Mouse (Mus musculus) hindbrain, embryonic 11.5 days (tissue): ENCODE results near the gene Papolb. TPM values are rescaled to one million over a fixed set of nuclear protein-coding genes. Genes with fewer than 3 reads are reported as not detected.
A peak's percentile ranks its signal among the peaks of the same experiment; 100 is the strongest.

Experiments used
- ATAC-seq: fragments of 200-750 bp; cut with Nextera tagmentation; 2 replicates; pipeline ENCODE4 v1.8.0; 2017; ENCODE audit warnings: mild to moderate bottlenecking, moderate TSS enrichment, moderate library complexity; ENCODE audit not compliant: low FRiP score
- DNase-seq: peaks from one replicate; pipeline ENCODE4 v3.0.0-alpha.2; 2015; ENCODE audit warnings: low spot score
- H3K27ac ChIP-seq: fragments of 300-500 bp; sonication (generic); 2 replicates; pipeline ENCODE4 v1.5.1; 2014; ENCODE audit warnings: mild to moderate bottlenecking, low read depth, low read length
- H3K27me3 ChIP-seq: fragments of 300-500 bp; sonication (generic); 2 replicates; pipeline ENCODE4 v1.6.1; 2014; ENCODE audit warnings: mild to moderate bottlenecking, low read length, moderate library complexity, mixed read lengths; ENCODE audit not compliant: control insufficient read depth, insufficient read depth
- H3K36me3 ChIP-seq: fragments of 300-500 bp; sonication (generic); 2 replicates; pipeline ENCODE4 v1.6.1; 2014; ENCODE audit warnings: mild to moderate bottlenecking, low read length, moderate library complexity, mixed read lengths; ENCODE audit not compliant: control insufficient read depth, insufficient read depth
- H3K4me1 ChIP-seq: fragments of 300-500 bp; sonication (generic); replicated peaks from 2 replicates; pipeline ENCODE4 v1.6.1; 2014; ENCODE audit warnings: low read length, mixed read lengths; ENCODE audit not compliant: control insufficient read depth, insufficient read depth
- H3K4me2 ChIP-seq: fragments of 300-500 bp; sonication (generic); replicated peaks from 2 replicates; pipeline ENCODE4 v1.6.1; 2014; ENCODE audit warnings: mild to moderate bottlenecking, low read depth, low read length
- H3K4me3 ChIP-seq: fragments of 300-500 bp; sonication (generic); 2 replicates; pipeline ENCODE4 v1.5.1; 2014; ENCODE audit warnings: low read depth, low read length
- H3K9ac ChIP-seq: fragments of 300-500 bp; sonication (generic); 2 replicates; pipeline ENCODE4 v1.6.1; 2014; ENCODE audit warnings: low read depth, low read length
- H3K9me3 ChIP-seq: fragments of 300-500 bp; sonication (generic); 2 replicates; pipeline ENCODE4 v1.6.1; 2016; ENCODE audit warnings: low read length; ENCODE audit not compliant: control insufficient read depth
- WGBS: fragments of 180-500 bp; shearing (Covaris S2); extraction: QIAGEN DNeasy Blood & Tissue Kit; methylation state at CpG from one replicate; pipeline ENCODE4 v1.1.7; 2014; 5-methylcytosine and 5-hydroxymethylcytosine counted together
- polyA plus RNA-seq: library from polyadenylated mRNA; unstranded; fragments of >200 nt; fragmentation: Nextera tagmentation; extraction: Ambion mirVana; gene quantifications from 2 replicates; pipeline ENCODE4 v1.2.1, GENCODE M21; 2014

Papolb gene
- 0.12 and 0.32 TPM in 2 replicates for polyA plus RNA-seq

GRCm38 (mm10) chr5:142529915-142530314 is at the start of gene Papolb:
TSS of gene Papolb (minus strand) at chr5:142530076.
- no peaks in the 10 kb centered on the region; the same call in 1 of the 2 replicates for H3K27me3 ChIP-seq
- no peaks in the 10 kb centered on the region for H3K9me3 ChIP-seq
- H3K4me3 ChIP-seq: no peak within 1 kb of the TSS
- no peak within 1 kb of the TSS for H3K9ac ChIP-seq
- ATAC-seq (no peak), DNase-seq (peak; percentile 24)
- no peak within 1 kb of the TSS for H3K27ac ChIP-seq
- WGBS: 37% methylated on average over 41 of the region's 41 CpGs
- no peaks in the 10 kb centered on the region for H3K36me3 ChIP-seq
- H3K4me2 ChIP-seq: peak within 1 kb of the TSS; percentile 1; the same call in 1 of the 2 replicates
- no peaks in the 10 kb centered on the region for H3K4me1 ChIP-seq

- Histone ChIP-seq H3K27me3 (0 out of 2 replicates have a peak, but pooled peaks cover 3% of the 10 kb centered on the region), H3K4me2 (no peak overlapping the region), H3K9ac (no peak overlapping the region), H3K4me3 (no peak overlapping the region), H3K4me1 (no peaks in the 10 kb centered on the region), H3K27ac (no peak overlapping the region), H3K9me3 (no peaks in the 10 kb centered on the region), H3K36me3 (no peaks in the 10 kb centered on the region)
- WGBS: 88% methylated on average over 10 of the region's 10 CpGs
- ATAC-seq: no peak
- no peak for DNase-seq
Observed at GRCm38 (mm10) chr5:142578192-142578591, 48.3 kb upstream of the Papolb start.

- Histone ChIP-seq H3K27me3 (0 out of 2 replicates have a peak, but pooled peaks cover 3% of the 10 kb centered on the region), H3K36me3 (no peaks in the 10 kb centered on the region), H3K4me3 (no peak overlapping the region), H3K4me2 (no peak overlapping the region), H3K4me1 (no peaks in the 10 kb centered on the region), H3K27ac (no peak overlapping the region), H3K9me3 (no peaks in the 10 kb centered on the region), H3K9ac (no peak overlapping the region)
- 91% methylated on average over 7 of the region's 7 CpGs for WGBS
- ATAC-seq (no peak), DNase-seq (no peak)
Observed at GRCm38 (mm10) chr5:142576832-142577231, 47.0 kb upstream of the Papolb start.

GRCm38 (mm10) chr5:142574323-142575057 is 44.6 kb upstream of the Papolb start:
- no peaks in the 10 kb centered on the region for H3K27me3 ChIP-seq
- no peaks in the 10 kb centered on the region for H3K9me3 ChIP-seq
- H3K4me2 ChIP-seq: no peak overlapping the region
- DNase-seq (no peak), ATAC-seq (no peak)
- no peaks in the 10 kb centered on the region for H3K36me3 ChIP-seq
- no peak overlapping the region for H3K9ac ChIP-seq
- WGBS: 85% methylated on average over 8 of the region's 8 CpGs
- no peaks in the 10 kb centered on the region for H3K4me1 ChIP-seq
- no peak overlapping the region for H3K27ac ChIP-seq
- H3K4me3 ChIP-seq: no peak overlapping the region

- Histone ChIP-seq H3K4me2 (no peak overlapping the region), H3K9me3 (no peaks in the 10 kb centered on the region), H3K4me3 (no peak overlapping the region), H3K9ac (no peak overlapping the region), H3K4me1 (no peaks in the 10 kb centered on the region), H3K36me3 (no peaks in the 10 kb centered on the region), H3K27me3 (no peaks in the 10 kb centered on the region), H3K27ac (no peak overlapping the region)
- 90% methylated on average over 1 of the region's 1 CpGs for WGBS
- no peak for ATAC-seq
- DNase-seq: no peak
Observed at GRCm38 (mm10) chr5:142564606-142565005, 34.7 kb upstream of the Papolb start.

- no peaks in the 10 kb centered on the region for H3K27me3 ChIP-seq
- DNase-seq (no peak), ATAC-seq (no peak)
- H3K4me3 ChIP-seq: no peak overlapping the region
- WGBS: 57% methylated on average over 7 of the region's 7 CpGs
- H3K9me3 ChIP-seq: no peaks in the 10 kb centered on the region
- no peaks in the 10 kb centered on the region for H3K4me1 ChIP-seq
- H3K4me2 ChIP-seq: no peak overlapping the region
- no peaks in the 10 kb centered on the region for H3K36me3 ChIP-seq
- no peak overlapping the region for H3K9ac ChIP-seq
- no peak overlapping the region for H3K27ac ChIP-seq
Observed at GRCm38 (mm10) chr5:142560261-142560660, 30.4 kb upstream of the Papolb start.

- no peak overlapping the region for H3K4me3 ChIP-seq
- no peaks in the 10 kb centered on the region for H3K9me3 ChIP-seq
- peak; percentile 84 for DNase-seq
- H3K9ac ChIP-seq: no peak overlapping the region
- WGBS: 30% methylated on average over 13 of the region's 21 CpGs
- peak; percentile 57; the same call in 1 of the 2 replicates for ATAC-seq
- no peak overlapping the region for H3K4me2 ChIP-seq
- H3K4me1 ChIP-seq: no peaks in the 10 kb centered on the region
- no peak overlapping the region for H3K27ac ChIP-seq
- H3K36me3 ChIP-seq: no peaks in the 10 kb centered on the region
- H3K27me3 ChIP-seq: no peaks in the 10 kb centered on the region
Observed at GRCm38 (mm10) chr5:142557397-142558067, 27.7 kb upstream of the Papolb start.

- no peak for ATAC-seq
- no peak overlapping the region for H3K9ac ChIP-seq
Observed at GRCm38 (mm10) chr5:142556721-142557120, 26.8 kb upstream of the Papolb start.

GRCm38 (mm10) chr5:142555866-142556265 is 26.0 kb upstream of the Papolb start:
- H3K9me3 ChIP-seq: no peaks in the 10 kb centered on the region
- H3K4me2 ChIP-seq: no peak overlapping the region
- WGBS: 79% methylated on average over 5 of the region's 5 CpGs
- H3K27me3 ChIP-seq: no peaks in the 10 kb centered on the region
- no peaks in the 10 kb centered on the region for H3K4me1 ChIP-seq
- H3K36me3 ChIP-seq: no peaks in the 10 kb centered on the region
- no peak overlapping the region for H3K9ac ChIP-seq
- ATAC-seq: no peak
- no peak overlapping the region for H3K4me3 ChIP-seq
- no peak for DNase-seq
- H3K27ac ChIP-seq: no peak overlapping the region

More at GRCm38 (mm10) chr5:142556721-142557120, 26.8 kb upstream of the Papolb start:
- Histone ChIP-seq H3K9me3 (no peaks in the 10 kb centered on the region), H3K27ac (no peak overlapping the region), H3K4me1 (no peaks in the 10 kb centered on the region), H3K36me3 (no peaks in the 10 kb centered on the region), H3K27me3 (no peaks in the 10 kb centered on the region), H3K4me2 (no peak overlapping the region), H3K4me3 (no peak overlapping the region)
- no peak for DNase-seq
- 91% methylated on average over 4 of the region's 4 CpGs for WGBS
